Mouse (Mus musculus) midbrain, embryonic 13.5 days (tissue): ENCODE measurements around the gene Wdsub1. TPM values are rescaled to one million over a fixed set of nuclear protein-coding genes. Genes with fewer than 3 reads are reported as not detected.
A peak's percentile ranks its signal among the peaks of the same experiment; 100 is the strongest.

Experiments used
- ATAC-seq: fragments of 200-750 bp; cut with Nextera tagmentation; 2 replicates; pipeline ENCODE4 v1.8.0; 2017; ENCODE audit warnings: mild to moderate bottlenecking, moderate TSS enrichment, moderate library complexity
- H3K27ac ChIP-seq: fragments of 300-500 bp; sonication (generic); 2 replicates; pipeline ENCODE4 v1.5.1; 2015; ENCODE audit warnings: inconsistent platforms, mild to moderate bottlenecking, moderate library complexity
- H3K27me3 ChIP-seq: fragments of 300-500 bp; sonication (generic); 2 replicates; pipeline ENCODE4 v1.6.1; 2015; ENCODE audit warnings: mild to moderate bottlenecking, inconsistent platforms
- H3K36me3 ChIP-seq: fragments of 300-500 bp; sonication (generic); 2 replicates; pipeline ENCODE4 v1.6.1; 2015; ENCODE audit warnings: mild to moderate bottlenecking, inconsistent platforms
- H3K4me1 ChIP-seq: fragments of 300-500 bp; sonication (generic); replicated peaks from 2 replicates; pipeline ENCODE4 v1.6.1; 2015; ENCODE audit warnings: inconsistent platforms
- H3K4me2 ChIP-seq: fragments of 300-500 bp; sonication (generic); replicated peaks from 2 replicates; pipeline ENCODE4 v1.6.1; 2015; ENCODE audit warnings: moderate library complexity, mild to moderate bottlenecking, inconsistent platforms
- H3K4me3 ChIP-seq: fragments of 300-500 bp; sonication (generic); replicated peaks from 2 replicates; pipeline ENCODE4 v1.5.1; 2015; ENCODE audit warnings: mild to moderate bottlenecking, inconsistent platforms
- H3K9ac ChIP-seq: fragments of 300-500 bp; sonication (generic); replicated peaks from 2 replicates; pipeline ENCODE4 v1.6.1; 2015; ENCODE audit warnings: mild to moderate bottlenecking, inconsistent platforms
- H3K9me3 ChIP-seq: fragments of 300-500 bp; sonication (generic); 2 replicates; pipeline ENCODE4 v1.6.1; 2016; ENCODE audit warnings: mild to moderate bottlenecking, inconsistent platforms
- WGBS: fragments of 180-500 bp; shearing (Covaris S2); methylation state at CpG from one replicate; pipeline ENCODE4 v1.1.7; 2015; 5-methylcytosine and 5-hydroxymethylcytosine counted together
- polyA plus RNA-seq: library from polyadenylated mRNA; unstranded; fragments of >200 nt; fragmentation: Nextera tagmentation; extraction: Ambion mirVana; gene quantifications from 2 replicates; pipeline ENCODE4 v1.2.1, GENCODE M21; 2015

Wdsub1 gene
- polyA plus RNA-seq, 1 experiment from 2014 or later: 15.4 TPM

DNA sequence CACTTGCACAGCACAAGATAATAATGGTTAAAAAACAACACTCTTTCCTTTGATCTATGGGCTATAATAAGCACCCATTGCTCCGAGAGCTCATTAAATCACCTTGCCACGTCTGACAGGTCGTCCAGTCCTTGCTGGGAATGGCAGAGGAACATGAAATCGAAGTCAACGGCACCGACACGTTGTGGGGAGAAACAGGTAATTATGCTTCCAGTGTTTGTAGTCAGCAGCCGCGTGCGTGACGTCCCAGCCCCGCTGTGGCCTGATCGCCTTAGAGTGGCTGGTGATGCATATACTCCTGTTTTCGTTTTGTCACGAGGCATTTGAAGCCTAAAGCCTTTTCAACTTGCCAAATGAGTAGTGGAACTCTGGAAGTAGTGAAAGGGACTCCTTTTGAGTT is 62.3 kb downstream of the Wdsub1 start:
- Histone ChIP-seq H3K4me2 (no peak overlapping the region), H3K4me3 (no peak overlapping the region), H3K9ac (no peak overlapping the region), H3K9me3 (no peaks in the 10 kb centered on the region), H3K36me3 (no peaks in the 10 kb centered on the region), H3K4me1 (0 out of 2 replicates have a peak, but pooled peaks cover 5% of the 10 kb centered on the region), H3K27me3 (no peaks in the 10 kb centered on the region), H3K27ac (peak overlapping the region; percentile 71)
- WGBS: 75% methylated on average over 15 of the region's 15 CpGs
- ATAC-seq: no peak

DNA sequence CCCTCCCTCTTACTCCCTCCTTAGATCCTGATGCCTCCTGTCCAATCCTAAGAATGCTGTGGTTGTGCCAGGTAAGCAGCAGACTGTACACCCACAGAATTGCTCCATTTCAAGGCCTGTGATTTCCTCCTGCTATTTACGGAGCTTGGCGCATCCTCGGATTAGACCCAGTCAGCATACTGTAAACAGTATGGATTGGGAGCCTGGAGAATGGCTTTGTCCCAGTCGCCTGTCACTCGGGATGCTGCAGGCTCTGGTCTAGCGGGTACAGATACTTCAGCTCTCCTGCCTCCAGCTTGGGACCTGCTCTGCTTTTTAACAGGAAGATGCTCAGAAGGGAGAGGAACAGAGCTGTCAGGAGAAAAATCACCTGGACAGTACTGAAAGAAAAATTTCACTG is 63.0 kb downstream of the Wdsub1 start:
- no peaks in the 10 kb centered on the region for H3K9me3 ChIP-seq
- no peaks in the 10 kb centered on the region for H3K27me3 ChIP-seq
- no peaks in the 10 kb centered on the region for H3K36me3 ChIP-seq
- 0 out of 2 replicates have a peak, but pooled peaks cover 4% of the 10 kb centered on the region for H3K4me1 ChIP-seq
- ATAC-seq: no peak; the same call in 1 of the 2 replicates
- no peak overlapping the region for H3K9ac ChIP-seq
- no peak overlapping the region for H3K4me3 ChIP-seq
- no peak overlapping the region for H3K4me2 ChIP-seq
- peak overlapping the region; percentile 71 for H3K27ac ChIP-seq
- 67% methylated on average over 6 of the region's 6 CpGs for WGBS

DNA sequence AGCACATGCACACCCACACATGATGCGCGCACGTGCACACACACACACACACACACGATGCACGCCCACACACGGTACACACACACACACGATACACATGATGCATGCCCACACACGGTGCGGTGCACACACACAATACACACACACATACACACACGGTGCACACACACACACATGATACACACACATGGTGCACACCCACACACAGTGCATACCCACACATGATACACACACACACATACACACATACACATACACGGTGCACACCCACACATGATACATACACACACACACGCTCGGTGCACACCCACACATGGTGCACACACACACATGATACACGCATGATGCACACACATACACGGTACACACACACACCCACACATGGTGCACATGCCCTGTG is 63.7 kb downstream of the Wdsub1 start:
- no peak overlapping the region for H3K4me3 ChIP-seq
- no peaks in the 10 kb centered on the region for H3K36me3 ChIP-seq
- no peak overlapping the region for H3K4me2 ChIP-seq
- no peaks in the 10 kb centered on the region for H3K27me3 ChIP-seq
- H3K9me3 ChIP-seq: no peaks in the 10 kb centered on the region
- WGBS: 97% methylated on average over 15 of the region's 15 CpGs
- 0 out of 2 replicates have a peak, but pooled peaks cover under 1% of the 10 kb centered on the region for H3K4me1 ChIP-seq
- no peak overlapping the region for H3K9ac ChIP-seq
- ATAC-seq: peak; percentile 51; the same call in 1 of the 2 replicates
- peak overlapping the region; percentile 71; the same call in 1 of the 2 replicates for H3K27ac ChIP-seq

DNA sequence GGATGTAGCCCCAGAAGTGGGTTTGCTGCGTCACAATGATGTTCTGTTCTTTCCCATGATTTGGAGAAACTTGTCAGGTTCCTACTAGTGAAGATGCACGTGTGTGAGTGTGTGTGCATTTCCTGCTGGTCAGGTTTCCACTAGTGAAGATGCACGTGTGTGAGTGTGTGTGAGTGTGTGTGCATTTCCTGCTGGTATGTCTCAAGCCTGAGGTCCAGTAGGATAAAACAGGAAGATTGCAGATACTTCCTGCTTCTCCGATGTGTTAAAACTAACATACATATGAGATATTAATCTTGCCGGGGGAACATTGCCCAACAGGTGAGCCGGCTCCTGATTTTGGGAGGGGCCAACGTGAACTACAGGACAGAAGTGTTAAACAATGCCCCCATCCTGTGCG is 67.4 kb downstream of the Wdsub1 start:
- no peaks in the 10 kb centered on the region for H3K9me3 ChIP-seq

DNA sequence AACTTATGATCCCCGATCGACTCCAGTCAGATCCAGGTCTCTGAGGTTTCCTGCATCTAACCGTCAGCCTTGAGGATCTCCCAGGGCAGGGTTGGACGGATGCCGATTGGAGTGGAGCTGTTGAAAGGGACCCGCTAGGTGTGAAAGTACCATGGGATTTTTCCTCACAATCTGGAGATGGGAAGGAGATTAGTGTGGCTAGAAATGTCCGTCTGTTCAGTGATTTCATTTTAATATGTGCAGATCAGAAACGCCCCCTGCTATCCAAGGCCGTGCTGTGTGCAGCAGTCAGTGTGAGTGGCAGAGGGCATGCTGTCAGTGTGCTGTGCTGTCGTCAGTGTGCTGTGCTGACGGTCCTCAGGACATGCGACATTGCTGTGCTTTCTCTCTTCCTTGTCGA is 68.9 kb downstream of the Wdsub1 start:
- Histone ChIP-seq H3K4me2 (no peak overlapping the region), H3K9me3 (no peaks in the 10 kb centered on the region), H3K27ac (no peak overlapping the region), H3K27me3 (no peaks in the 10 kb centered on the region), H3K9ac (no peak overlapping the region), H3K4me3 (no peak overlapping the region), H3K4me1 (0 out of 2 replicates have a peak, but pooled peaks cover 5% of the 10 kb centered on the region), H3K36me3 (no peaks in the 10 kb centered on the region)
- peak; percentile 58; the same call in 1 of the 2 replicates for ATAC-seq
- WGBS: 67% methylated on average over 13 of the region's 13 CpGs

More for the DNA sequence above, 67.4 kb downstream of the Wdsub1 start:
- H3K27ac ChIP-seq: no peak overlapping the region
- no peak overlapping the region for H3K4me3 ChIP-seq
- H3K27me3 ChIP-seq: no peaks in the 10 kb centered on the region
- H3K4me2 ChIP-seq: no peak overlapping the region
- no peak for ATAC-seq
- H3K9ac ChIP-seq: no peak overlapping the region
- no peaks in the 10 kb centered on the region for H3K36me3 ChIP-seq
- H3K4me1 ChIP-seq: 0 out of 2 replicates have a peak, but pooled peaks cover 5% of the 10 kb centered on the region
- 90% methylated on average over 8 of the region's 8 CpGs for WGBS

DNA sequence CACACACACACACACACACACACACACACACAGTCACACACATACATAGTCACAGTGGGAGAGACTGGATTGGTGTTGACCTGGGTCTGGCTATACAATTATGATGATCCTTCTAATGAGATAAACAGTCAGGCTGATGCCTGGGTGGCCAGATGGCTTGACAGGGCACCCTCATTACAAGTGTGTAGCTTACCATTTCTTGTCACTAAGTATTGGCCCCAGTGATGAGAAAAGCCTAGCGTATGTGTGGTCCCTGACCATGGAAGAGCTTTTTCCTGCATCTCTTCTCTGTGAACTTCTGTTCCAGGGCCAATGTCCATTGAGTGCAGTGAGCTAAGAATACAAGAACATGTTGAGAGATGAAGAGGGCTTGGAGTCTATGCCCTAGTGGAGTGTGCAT is 69.8 kb downstream of the Wdsub1 start:
- Histone ChIP-seq H3K27me3 (no peaks in the 10 kb centered on the region), H3K4me2 (no peak overlapping the region), H3K36me3 (no peaks in the 10 kb centered on the region), H3K27ac (no peak overlapping the region), H3K4me3 (no peak overlapping the region), H3K9ac (no peak overlapping the region), H3K4me1 (0 out of 2 replicates have a peak, but pooled peaks cover 5% of the 10 kb centered on the region), H3K9me3 (no peaks in the 10 kb centered on the region)
- 87% methylated on average over 1 of the region's 1 CpGs for WGBS
- ATAC-seq: no peak

DNA sequence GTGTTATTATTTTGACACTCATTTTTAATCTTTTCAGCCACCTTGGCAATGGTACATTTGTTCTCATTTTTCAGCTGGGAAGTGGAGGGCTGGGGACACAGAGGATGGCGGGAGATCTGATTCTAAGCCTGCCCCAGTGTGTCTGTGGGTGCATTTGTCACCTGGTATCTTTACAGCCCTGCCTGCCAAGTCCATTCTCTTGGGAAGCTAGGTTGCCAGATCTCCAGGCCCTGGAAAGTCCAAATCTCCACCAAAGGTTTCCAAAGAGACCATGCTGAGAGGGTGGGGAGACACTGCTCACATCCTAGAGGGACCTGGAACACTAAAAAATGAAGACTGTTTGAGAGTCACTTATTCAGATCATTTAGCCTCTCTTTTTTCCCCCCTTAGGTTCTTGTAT is 71.1 kb downstream of the Wdsub1 start:
- Histone ChIP-seq H3K9me3 (no peaks in the 10 kb centered on the region), H3K4me2 (no peak overlapping the region), H3K36me3 (no peaks in the 10 kb centered on the region), H3K4me1 (0 out of 2 replicates have a peak, but pooled peaks cover 6% of the 10 kb centered on the region), H3K27ac (no peak overlapping the region), H3K4me3 (no peak overlapping the region), H3K9ac (no peak overlapping the region), H3K27me3 (no peaks in the 10 kb centered on the region)
- ATAC-seq: no peak
- WGBS: 74% methylated on average over 1 of the region's 1 CpGs

DNA sequence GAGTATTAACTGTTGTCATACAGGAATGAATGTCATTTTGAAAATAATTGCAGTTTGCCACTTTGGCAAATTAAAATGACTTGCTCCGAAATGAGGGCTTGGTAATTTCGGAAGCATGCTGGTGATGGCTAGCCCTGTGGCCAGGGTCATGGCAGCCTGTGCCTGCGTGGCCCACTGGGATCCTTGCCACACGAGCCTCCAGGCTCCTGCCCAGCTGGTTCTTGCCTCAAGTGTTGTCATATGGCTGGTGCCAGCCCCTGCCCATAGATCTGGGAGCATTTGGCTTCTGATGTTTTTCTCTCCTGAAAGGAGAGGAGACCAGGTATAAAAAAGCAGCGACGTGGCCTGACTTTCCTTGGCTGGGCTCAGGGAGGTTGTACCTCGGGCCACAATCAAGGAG is 72.4 kb downstream of the Wdsub1 start:
- H3K4me1 ChIP-seq: peaks cover 13% of the 10 kb centered on the region; the same call in 1 of the 2 replicates
- H3K9ac ChIP-seq: no peak overlapping the region
- no peak overlapping the region for H3K27ac ChIP-seq
- no peaks in the 10 kb centered on the region for H3K36me3 ChIP-seq
- no peaks in the 10 kb centered on the region for H3K27me3 ChIP-seq
- WGBS: 78% methylated on average over 7 of the region's 7 CpGs
- ATAC-seq: no peak
- H3K9me3 ChIP-seq: no peaks in the 10 kb centered on the region
- no peak overlapping the region for H3K4me3 ChIP-seq
- H3K4me2 ChIP-seq: no peak overlapping the region

DNA sequence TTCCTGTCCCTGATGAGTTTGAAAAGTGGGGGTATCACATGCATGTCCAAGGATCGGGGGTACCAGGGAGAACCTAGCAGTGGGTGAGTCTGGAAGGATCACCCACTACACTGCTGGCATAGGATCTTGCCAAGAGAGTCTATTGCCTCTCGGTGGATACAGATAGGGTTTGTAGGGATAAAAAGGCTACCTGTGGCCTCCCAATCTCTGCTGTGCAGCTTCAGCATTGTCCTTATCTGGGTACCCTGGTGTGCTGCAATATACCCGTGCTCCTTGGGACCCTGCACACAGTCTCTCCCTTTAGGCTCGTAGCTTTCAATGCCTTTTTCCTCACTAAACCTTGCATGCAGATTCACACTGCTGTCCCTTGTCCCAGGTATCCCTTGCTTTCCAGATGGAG is 73.8 kb downstream of the Wdsub1 start:
- ATAC-seq: no peak
- H3K27ac ChIP-seq: no peak overlapping the region
- H3K4me2 ChIP-seq: no peak overlapping the region
- no peaks in the 10 kb centered on the region for H3K36me3 ChIP-seq
- no peaks in the 10 kb centered on the region for H3K27me3 ChIP-seq
- WGBS: 90% methylated on average over 4 of the region's 4 CpGs
- no peaks in the 10 kb centered on the region for H3K9me3 ChIP-seq
- no peak overlapping the region for H3K9ac ChIP-seq
- no peak overlapping the region for H3K4me3 ChIP-seq
- H3K4me1 ChIP-seq: peaks cover 12% of the 10 kb centered on the region; the same call in 1 of the 2 replicates

DNA sequence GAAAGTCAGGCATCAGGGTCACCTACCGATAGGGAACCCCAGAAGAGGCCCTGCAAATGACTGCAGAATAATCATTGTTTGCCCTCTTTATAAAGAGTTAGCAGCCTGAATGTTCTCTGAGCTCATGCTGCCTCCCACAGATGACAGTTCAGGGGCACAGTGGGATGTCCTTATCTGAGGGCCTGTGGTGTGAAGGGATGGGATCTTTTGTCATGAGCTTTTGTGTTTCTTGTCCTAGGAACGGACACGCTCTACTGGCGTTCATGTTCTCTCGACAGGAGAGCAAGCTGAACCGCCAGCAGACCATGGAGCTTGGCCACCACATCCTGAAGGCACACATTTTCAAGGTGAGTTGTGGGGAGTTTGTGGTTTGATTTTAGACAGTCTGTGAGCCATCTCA is 76.4 kb downstream of the Wdsub1 start:
- Histone ChIP-seq H3K9me3 (no peaks in the 10 kb centered on the region), H3K9ac (no peak overlapping the region), H3K4me3 (no peak overlapping the region), H3K27me3 (no peaks in the 10 kb centered on the region), H3K4me2 (no peak overlapping the region), H3K36me3 (no peaks in the 10 kb centered on the region), H3K27ac (no peak overlapping the region), H3K4me1 (peaks cover 9% of the 10 kb centered on the region; the same call in 1 of the 2 replicates)
- no peak for ATAC-seq
- WGBS: 22% methylated on average over 6 of the region's 6 CpGs

DNA sequence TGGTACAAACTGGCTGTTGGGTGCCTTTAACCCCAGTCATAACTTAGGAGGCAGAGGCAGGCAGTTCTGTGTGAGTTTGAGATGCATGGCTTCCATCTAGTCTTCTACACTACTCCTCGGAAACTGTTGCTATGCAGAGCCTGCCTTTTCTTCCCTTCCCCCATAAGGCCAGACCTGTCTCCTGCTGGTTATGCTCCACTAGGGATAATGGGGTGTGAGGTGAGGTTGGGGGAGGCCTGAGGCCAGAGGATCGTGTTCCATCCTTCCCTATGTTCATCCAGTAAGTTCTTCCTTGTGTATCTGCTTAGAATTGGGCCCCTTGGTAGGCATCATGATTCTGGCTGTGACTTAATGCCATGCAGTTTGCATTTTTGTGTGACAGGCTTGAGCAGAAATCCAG is 76.8 kb downstream of the Wdsub1 start:
- Histone ChIP-seq H3K9ac (no peak overlapping the region), H3K36me3 (no peaks in the 10 kb centered on the region), H3K9me3 (no peaks in the 10 kb centered on the region), H3K4me2 (no peak overlapping the region), H3K27ac (no peak overlapping the region), H3K27me3 (0 out of 2 replicates have a peak, but pooled peaks cover 4% of the 10 kb centered on the region), H3K4me3 (no peak overlapping the region), H3K4me1 (peaks cover 9% of the 10 kb centered on the region; the same call in 1 of the 2 replicates)
- ATAC-seq: no peak
- WGBS: 31% methylated on average over 2 of the region's 2 CpGs

DNA sequence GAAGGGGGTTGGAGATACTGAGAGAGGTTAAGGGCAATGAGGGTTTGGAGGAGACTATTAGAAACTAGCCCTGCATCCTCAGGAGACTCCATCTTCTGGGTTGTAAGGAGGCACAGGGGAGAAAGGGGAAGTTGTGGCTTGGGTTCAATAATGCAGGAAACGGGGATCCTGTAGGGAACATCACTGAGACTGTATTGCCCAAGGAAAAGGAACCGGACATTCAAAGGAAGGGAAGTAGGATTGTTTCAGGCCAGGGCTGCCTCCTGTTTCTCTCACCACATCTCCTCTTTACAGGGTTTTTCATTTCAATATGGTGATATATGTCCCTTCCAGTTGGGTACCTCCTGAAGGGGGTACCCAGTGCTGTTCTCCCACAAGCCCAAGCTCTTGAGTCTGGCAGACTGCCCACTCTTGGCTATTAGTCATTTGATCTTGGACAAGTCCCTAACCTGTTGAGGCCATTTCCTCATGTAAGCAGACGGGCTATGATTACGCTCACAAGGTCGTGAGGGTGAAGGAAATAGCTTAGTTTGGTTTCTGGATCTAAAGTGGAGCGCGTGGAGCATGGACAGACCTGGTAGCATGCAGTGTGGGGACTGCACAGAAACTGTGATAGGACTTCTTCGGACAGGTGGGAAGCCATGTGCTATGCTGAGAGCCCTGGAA is 79.5 kb downstream of the Wdsub1 start:
- H3K4me3 ChIP-seq: no peak overlapping the region
- 0 out of 2 replicates have a peak, but pooled peaks cover 5% of the 10 kb centered on the region for H3K27me3 ChIP-seq
- H3K4me1 ChIP-seq: peaks cover 21% of the 10 kb centered on the region
- H3K9ac ChIP-seq: no peak overlapping the region
- H3K4me2 ChIP-seq: no peak overlapping the region
- ATAC-seq: no peak
- 95% methylated on average over 8 of the region's 8 CpGs for WGBS
- no peak overlapping the region for H3K27ac ChIP-seq
- H3K9me3 ChIP-seq: no peaks in the 10 kb centered on the region
- no peaks in the 10 kb centered on the region for H3K36me3 ChIP-seq
